Mouse (Mus musculus) midbrain, embryonic 10.5 days (tissue): Measurements from ENCODE around the gene Cabcoco1. TPM values are rescaled to one million over a fixed set of nuclear protein-coding genes. Genes with fewer than 3 reads are reported as not detected.

ENCODE experiments used
- DNase-seq: peaks from one replicate; pipeline ENCODE4 v3.0.0-alpha.2; 2017; ENCODE audit warnings: low spot score
- H3K27ac ChIP-seq: fragments of 300-500 bp; sonication (generic); replicated peaks from 2 replicates; pipeline ENCODE4 v1.5.1; 2016; ENCODE audit warnings: mild to moderate bottlenecking
- H3K27me3 ChIP-seq: fragments of 300-500 bp; sonication (generic); 2 replicates; pipeline ENCODE4 v1.6.1; 2016; ENCODE audit warnings: low read depth, mild to moderate bottlenecking; ENCODE audit not compliant: poor library complexity, severe bottlenecking
- H3K36me3 ChIP-seq: fragments of 300-500 bp; sonication (generic); 2 replicates; pipeline ENCODE4 v1.6.1; 2016; ENCODE audit warnings: mild to moderate bottlenecking, moderate library complexity
- H3K4me1 ChIP-seq: fragments of 300-500 bp; sonication (generic); 2 replicates; pipeline ENCODE4 v1.6.1; 2016
- H3K4me3 ChIP-seq: fragments of 300-500 bp; sonication (generic); 2 replicates; pipeline ENCODE4 v1.5.1; 2016; ENCODE audit warnings: mild to moderate bottlenecking, moderate library complexity
- H3K9me3 ChIP-seq: fragments of 300-500 bp; sonication (generic); replicated peaks from 2 replicates; pipeline ENCODE4 v1.6.1; 2016; ENCODE audit warnings: mild to moderate bottlenecking
- WGBS: fragments of 180-500 bp; shearing (Covaris S2); methylation state at CpG from one replicate; pipeline ENCODE4 v1.1.7; 2016; 5-methylcytosine and 5-hydroxymethylcytosine counted together
- polyA plus RNA-seq: library from polyadenylated mRNA; unstranded; fragments of >200 nt; fragmentation: Nextera tagmentation; extraction: Ambion mirVana; gene quantifications from 2 replicates; pipeline ENCODE4 v1.2.1, GENCODE M21; 2016

The Cabcoco1 gene
- polyA plus RNA-seq, 1 experiment from 2014 or later = not detected

DNA sequence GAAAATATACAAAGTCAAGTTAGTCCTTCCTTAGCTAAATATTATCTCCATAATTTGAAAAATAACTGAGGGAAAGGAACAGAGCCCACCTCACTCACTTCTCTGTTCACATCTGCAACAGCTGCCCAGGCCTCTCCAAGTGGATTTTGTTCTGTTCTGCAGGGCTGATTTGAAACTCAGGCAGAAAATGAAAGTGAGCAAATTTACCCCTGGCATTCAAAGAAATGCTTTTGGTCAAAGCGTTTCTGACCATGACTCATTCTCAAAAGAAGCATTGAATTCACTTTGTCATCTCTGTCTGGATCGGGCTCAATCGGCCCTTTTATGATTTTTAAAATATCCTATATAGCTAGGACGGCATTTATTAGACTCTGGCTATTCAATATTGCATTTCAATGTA, 135.8 kb downstream of the Cabcoco1 start:
- no peak for DNase-seq
- no peaks in the 10 kb centered on the region for H3K4me1 ChIP-seq
- H3K4me3 ChIP-seq = no peak overlapping the region
- no peak overlapping the region for H3K27ac ChIP-seq
- no peaks in the 10 kb centered on the region for H3K9me3 ChIP-seq
- 87% methylated on average over 4 of the region's 4 CpGs for WGBS
- no peaks in the 10 kb centered on the region for H3K27me3 ChIP-seq
- H3K36me3 ChIP-seq = no peaks in the 10 kb centered on the region

DNA sequence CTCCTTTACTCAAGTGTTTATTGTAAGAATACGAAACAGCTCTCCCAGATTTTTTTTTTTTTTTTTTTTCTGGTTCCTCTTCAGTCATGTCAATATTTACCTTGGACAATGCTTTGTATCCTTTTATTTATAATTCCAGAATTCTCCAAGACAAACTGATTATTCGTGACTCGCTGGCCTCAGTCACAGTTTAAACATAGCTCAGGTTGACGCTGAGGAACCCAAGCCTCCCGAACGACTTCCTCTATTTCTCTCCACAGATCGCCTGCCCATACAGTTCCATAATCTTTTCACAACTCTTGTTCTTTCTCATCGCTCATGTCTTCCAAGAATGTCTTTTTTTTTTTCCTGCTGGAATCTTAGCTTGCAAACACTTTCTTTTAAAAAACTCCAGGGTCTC, 144.9 kb downstream of the Cabcoco1 start:
- Histone ChIP-seq H3K4me3 (no peak overlapping the region), H3K36me3 (no peaks in the 10 kb centered on the region), H3K27me3 (no peaks in the 10 kb centered on the region), H3K4me1 (no peaks in the 10 kb centered on the region), H3K27ac (no peak overlapping the region), H3K9me3 (0 out of 2 replicates have a peak, but pooled peaks cover 5% of the 10 kb centered on the region)
- WGBS = 88% methylated on average over 8 of the region's 8 CpGs
- no peak for DNase-seq

DNA sequence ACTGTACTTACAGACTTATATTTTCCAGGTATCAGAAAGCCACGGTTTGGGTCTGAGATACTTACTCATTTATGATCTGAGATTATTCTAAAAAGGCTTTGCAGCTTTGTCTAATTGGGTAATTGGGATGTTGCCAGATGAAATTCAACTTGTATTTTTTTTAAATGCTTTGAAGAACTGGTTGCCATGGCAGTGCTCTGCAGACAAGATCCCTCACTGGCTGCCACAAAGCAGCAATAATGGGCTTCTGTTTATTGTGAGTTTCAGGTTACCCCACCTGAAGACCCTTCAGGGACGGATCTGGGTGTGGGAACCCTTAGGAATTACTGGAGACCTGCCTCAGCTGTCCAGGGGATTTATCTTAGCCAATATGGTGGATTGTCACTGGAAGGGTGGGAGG, 145.6 kb downstream of the Cabcoco1 start:
- no peaks in the 10 kb centered on the region for H3K27me3 ChIP-seq
- H3K4me3 ChIP-seq = no peak overlapping the region
- H3K36me3 ChIP-seq = no peaks in the 10 kb centered on the region
- WGBS = 57% methylated on average over 2 of the region's 2 CpGs
- DNase-seq = no peak
- no peaks in the 10 kb centered on the region for H3K4me1 ChIP-seq
- H3K9me3 ChIP-seq = 0 out of 2 replicates have a peak, but pooled peaks cover 5% of the 10 kb centered on the region
- no peak overlapping the region for H3K27ac ChIP-seq

DNA sequence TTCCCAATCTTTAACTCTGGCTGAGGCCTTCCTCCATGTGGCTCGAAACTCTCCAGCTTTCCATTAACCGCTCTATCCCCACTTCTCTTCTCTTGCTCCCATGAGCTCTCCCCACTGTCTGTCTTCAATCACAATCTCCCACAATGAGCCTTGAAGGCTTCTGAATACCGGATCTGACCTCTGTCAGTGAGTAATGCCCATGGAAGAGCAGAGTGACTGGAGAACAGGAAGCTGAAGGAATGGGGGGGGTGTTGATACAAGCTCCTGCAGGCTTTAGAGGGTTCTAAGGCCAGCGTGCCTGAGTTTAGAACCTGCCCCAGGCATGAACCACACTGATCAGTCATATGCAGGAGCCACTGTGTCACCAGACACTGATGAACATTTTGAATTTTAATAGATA, 150.1 kb downstream of the Cabcoco1 start:
- Histone ChIP-seq H3K4me3 (no peak overlapping the region), H3K27ac (no peak overlapping the region), H3K36me3 (no peaks in the 10 kb centered on the region), H3K4me1 (no peaks in the 10 kb centered on the region), H3K27me3 (no peaks in the 10 kb centered on the region), H3K9me3 (no peaks in the 10 kb centered on the region)
- 90% methylated on average over 4 of the region's 4 CpGs for WGBS
- DNase-seq = no peak

DNA sequence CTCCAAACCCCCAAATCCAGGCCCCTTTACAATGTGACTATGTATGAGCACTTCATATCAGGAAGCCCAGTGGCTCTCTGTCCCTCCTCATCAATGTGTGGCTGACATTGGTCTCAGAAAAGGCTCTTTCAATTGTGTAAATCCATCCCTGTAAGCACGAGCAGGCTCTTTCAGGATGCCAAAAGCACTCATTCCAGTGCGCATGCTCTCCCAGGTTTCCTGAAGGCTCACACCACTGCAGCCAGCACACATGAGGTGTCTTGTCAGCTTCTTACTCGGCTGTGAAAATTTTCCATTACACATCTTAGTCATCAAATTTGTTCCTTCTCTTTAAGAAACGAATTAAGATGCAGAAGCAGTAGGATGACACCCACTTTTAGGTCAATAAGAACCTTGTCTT, 152.9 kb downstream of the Cabcoco1 start:
- Histone ChIP-seq H3K4me3 (no peak overlapping the region), H3K27me3 (no peaks in the 10 kb centered on the region), H3K27ac (no peak overlapping the region), H3K36me3 (no peaks in the 10 kb centered on the region), H3K4me1 (no peaks in the 10 kb centered on the region), H3K9me3 (no peaks in the 10 kb centered on the region)
- WGBS = 83% methylated on average over 4 of the region's 4 CpGs
- no peak for DNase-seq

DNA sequence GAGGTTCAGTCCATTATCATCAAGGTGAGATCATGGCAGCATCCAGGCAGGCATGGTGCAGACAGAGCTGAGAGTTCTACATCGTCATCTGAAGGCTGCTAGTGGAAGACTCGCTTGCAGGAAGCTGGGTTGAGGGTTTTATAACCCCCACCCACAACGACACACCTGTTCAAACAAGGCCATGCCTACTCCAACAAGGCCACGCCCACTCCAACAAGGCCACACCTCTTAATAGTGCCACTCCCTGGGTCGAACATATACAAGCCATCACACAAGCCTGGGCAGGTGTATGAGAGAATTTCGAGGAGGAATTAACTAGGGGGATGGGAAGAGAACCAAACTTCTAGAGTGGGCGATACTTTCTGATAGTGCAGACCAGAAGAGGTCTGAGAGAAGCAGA, 153.6 kb downstream of the Cabcoco1 start:
- Histone ChIP-seq H3K27me3 (no peaks in the 10 kb centered on the region), H3K4me1 (no peaks in the 10 kb centered on the region), H3K4me3 (no peak overlapping the region), H3K27ac (no peak overlapping the region), H3K36me3 (no peaks in the 10 kb centered on the region), H3K9me3 (no peaks in the 10 kb centered on the region)
- WGBS = 85% methylated on average over 7 of the region's 7 CpGs
- no peak for DNase-seq

Other genes with a start within 250 kb of the Cabcoco1 start
- gene Tmem26, start 181.8 kb upstream of the Cabcoco1 start, polyA plus RNA-seq = 1.5 and 2.2 TPM in 2 replicates